In genomic region chr13:113401373-113402010, GRCm38 (mm10) we compare ENCODE assay signal across 11 mouse cellular contexts.
"Had no signal": no experiment of that assay in that cellular context is flagged by ENCODE, and none has a peak within 500 bp of the region (broad histone marks: within the 10 kb centered on the region; RNA-seq: fewer than 3 reads in every experiment).

No protein-coding gene starts in this region.

- H3K36me3 ChIP-seq: limb, embryonic 13.5 days; midbrain, embryonic 12.5 days; neural tube, embryonic 13.5 days; stomach, embryonic 15.5 days had no signal

- H3K9me3 ChIP-seq: limb, embryonic 13.5 days; midbrain, embryonic 12.5 days; neural tube, embryonic 13.5 days; stomach, embryonic 15.5 days had no signal

- H3K27ac ChIP-seq: limb, embryonic 13.5 days; liver, embryonic 14.5 days; midbrain, embryonic 12.5 days; neural tube, embryonic 13.5 days; stomach, embryonic 15.5 days had no signal

- H3K4me1 ChIP-seq: midbrain, embryonic 12.5 days; neural tube, embryonic 13.5 days had no signal

- H3K4me3 ChIP-seq: limb, embryonic 13.5 days; midbrain, embryonic 12.5 days; neural tube, embryonic 13.5 days; stomach, embryonic 15.5 days had no signal

- ATAC-seq: midbrain, embryonic 16.5 days had no signal

- H3K9ac ChIP-seq: limb, embryonic 13.5 days; liver, embryonic 14.5 days; midbrain, embryonic 12.5 days; neural tube, embryonic 13.5 days; stomach, embryonic 15.5 days had no signal

- H3K27me3 ChIP-seq: limb, embryonic 13.5 days; midbrain, embryonic 12.5 days; neural tube, embryonic 13.5 days; stomach, embryonic 15.5 days had no signal

- DNase-seq: left cerebral cortex, postnatal 4 days; lung, adult 18-20 months; retina, postnatal 1 day; right cerebral cortex, postnatal 4 days; thymus, postnatal 4 days had no signal

- H3K4me2 ChIP-seq: limb, embryonic 13.5 days; midbrain, embryonic 12.5 days; neural tube, embryonic 13.5 days; stomach, embryonic 15.5 days had no signal
